Mouse (Mus musculus) liver, embryonic 12.5 days (tissue): ENCODE results near the gene Brinp2. TPM values are rescaled to one million over a fixed set of nuclear protein-coding genes. Genes with fewer than 3 reads are reported as not detected.

ENCODE experiments used
- ATAC-seq: fragments of 200-750 bp; cut with Nextera tagmentation; 2 replicates; pipeline ENCODE4 v1.8.0; 2017; ENCODE audit warnings: moderate number of reproducible peaks, mild to moderate bottlenecking, moderate library complexity
- H3K27ac ChIP-seq: fragments of 300-500 bp; sonication (generic); 2 replicates; pipeline ENCODE4 v1.5.1; 2016; ENCODE audit warnings: mild to moderate bottlenecking
- H3K27me3 ChIP-seq: fragments of 300-500 bp; sonication (generic); replicated peaks from 2 replicates; pipeline ENCODE4 v1.6.1; 2016; ENCODE audit warnings: mild to moderate bottlenecking, moderate library complexity
- H3K36me3 ChIP-seq: fragments of 300-500 bp; sonication (generic); 2 replicates; pipeline ENCODE4 v1.6.1; 2016; ENCODE audit warnings: mild to moderate bottlenecking, moderate library complexity
- H3K4me1 ChIP-seq: fragments of 300-500 bp; sonication (generic); 2 replicates; pipeline ENCODE4 v1.6.1; 2016
- H3K4me2 ChIP-seq: fragments of 300-500 bp; sonication (generic); 2 replicates; pipeline ENCODE4 v1.6.1; 2016; ENCODE audit warnings: mild to moderate bottlenecking, moderate library complexity
- H3K4me3 ChIP-seq: fragments of 300-500 bp; sonication (generic); 2 replicates; pipeline ENCODE4 v1.5.1; 2016; ENCODE audit warnings: mild to moderate bottlenecking, moderate library complexity
- H3K9ac ChIP-seq: fragments of 300-500 bp; sonication (generic); 2 replicates; pipeline ENCODE4 v1.6.1; 2016; ENCODE audit warnings: mild to moderate bottlenecking, moderate library complexity
- H3K9me3 ChIP-seq: fragments of 300-500 bp; sonication (generic); replicated peaks from 2 replicates; pipeline ENCODE4 v1.6.1; 2016; ENCODE audit warnings: mild to moderate bottlenecking, moderate library complexity
- WGBS: fragments of 180-500 bp; shearing (Covaris S2); methylation state at CpG from one replicate; pipeline ENCODE4 v1.1.7; 2016; ENCODE audit not compliant: insufficient replicate concordance; 5-methylcytosine and 5-hydroxymethylcytosine counted together
- polyA plus RNA-seq: library from polyadenylated mRNA; unstranded; fragments of >200 nt; fragmentation: Nextera tagmentation; extraction: Ambion mirVana; gene quantifications from 2 replicates; pipeline ENCODE4 v1.2.1, GENCODE M21; 2016

Gene Brinp2
- polyA plus RNA-seq: 0.07 and 0.20 TPM in 2 replicates

DNA sequence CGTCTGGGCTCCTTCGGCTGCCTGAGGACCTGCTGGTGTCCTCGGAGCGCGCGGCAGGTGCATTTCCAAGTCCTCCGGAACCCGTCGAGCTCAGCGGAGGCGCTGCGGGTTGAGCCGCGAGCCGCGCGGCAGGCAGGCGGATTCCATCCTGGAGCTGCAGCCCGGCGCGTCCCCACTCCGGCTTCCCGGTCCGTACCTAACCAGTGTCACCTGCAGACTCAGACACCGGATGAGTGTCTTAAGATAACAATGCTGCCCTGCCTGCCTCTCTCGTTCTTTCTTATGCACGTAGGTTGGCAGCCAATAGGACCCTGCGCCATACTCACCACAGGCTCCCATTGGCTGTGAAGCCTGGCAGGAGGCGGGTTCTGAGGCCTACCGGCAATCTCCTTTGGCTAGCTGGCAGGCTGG is at the start of gene Brinp2:
Brinp2 (minus strand) TSS at position 276 of the 411 bp plus-strand sequence.
- peak within 1 kb of the TSS; percentile 44 for H3K4me3 ChIP-seq
- no peaks in the 10 kb centered on the region for H3K4me1 ChIP-seq
- H3K36me3 ChIP-seq: no peaks in the 10 kb centered on the region
- H3K4me2 ChIP-seq: peak within 1 kb of the TSS; percentile 60
- peaks cover 47% of the 10 kb centered on the region for H3K27me3 ChIP-seq
- 2% methylated on average over 30 of the region's 30 CpGs for WGBS
- H3K9ac ChIP-seq: no peak within 1 kb of the TSS
- peak; percentile 65 for ATAC-seq
- H3K9me3 ChIP-seq: no peaks in the 10 kb centered on the region
- no peak within 1 kb of the TSS for H3K27ac ChIP-seq

DNA sequence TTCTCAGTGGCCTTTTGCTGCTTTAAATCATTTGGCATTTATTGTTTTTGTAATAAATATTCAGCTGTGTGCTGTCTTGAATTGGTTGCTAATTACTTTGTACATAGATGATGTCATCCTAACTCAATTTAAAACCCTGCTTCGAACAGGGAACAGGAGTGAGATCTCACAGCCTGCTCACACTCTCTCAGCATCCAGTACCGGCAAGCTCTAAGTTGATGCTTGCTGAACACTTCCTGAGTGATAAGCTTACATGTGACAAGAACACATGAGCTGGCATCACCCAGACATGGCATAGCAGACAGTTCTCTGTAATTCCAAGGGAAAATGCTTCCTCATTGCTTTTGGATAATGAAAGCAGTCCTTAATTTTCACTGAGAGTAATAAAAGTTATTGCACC is 44.8 kb upstream of the Brinp2 start:
- WGBS: 74% methylated on average over 2 of the region's 2 CpGs
- Histone ChIP-seq H3K4me3 (no peak overlapping the region), H3K27ac (no peak overlapping the region), H3K9me3 (no peaks in the 10 kb centered on the region), H3K4me2 (no peak overlapping the region), H3K36me3 (no peaks in the 10 kb centered on the region), H3K4me1 (no peaks in the 10 kb centered on the region), H3K27me3 (no peaks in the 10 kb centered on the region), H3K9ac (no peak overlapping the region)
- ATAC-seq: no peak

DNA sequence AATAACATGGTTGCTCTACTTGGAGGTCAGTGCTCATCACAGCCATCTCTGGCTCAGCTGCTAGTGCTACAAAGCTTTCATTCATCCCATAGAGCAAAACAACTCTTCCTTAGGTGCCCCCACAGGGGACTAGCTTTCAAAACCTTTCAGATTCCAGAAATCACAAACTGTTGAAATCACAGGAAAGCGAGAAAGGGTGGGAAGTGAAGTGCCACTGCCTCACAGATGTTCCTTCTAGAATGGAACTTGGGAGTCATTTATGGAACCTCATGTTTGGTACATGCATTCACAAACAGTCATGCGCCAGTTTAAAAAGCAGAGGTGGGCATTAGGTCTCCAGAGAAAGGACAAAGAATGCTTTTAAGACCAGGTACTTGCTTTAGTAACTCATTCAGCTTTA is 40.9 kb upstream of the Brinp2 start:
- Histone ChIP-seq H3K9me3 (no peaks in the 10 kb centered on the region), H3K4me2 (no peak overlapping the region), H3K4me3 (no peak overlapping the region), H3K4me1 (no peaks in the 10 kb centered on the region), H3K27ac (no peak overlapping the region), H3K9ac (no peak overlapping the region), H3K36me3 (no peaks in the 10 kb centered on the region), H3K27me3 (no peaks in the 10 kb centered on the region)
- WGBS: 56% methylated on average over 2 of the region's 2 CpGs
- ATAC-seq: no peak

DNA sequence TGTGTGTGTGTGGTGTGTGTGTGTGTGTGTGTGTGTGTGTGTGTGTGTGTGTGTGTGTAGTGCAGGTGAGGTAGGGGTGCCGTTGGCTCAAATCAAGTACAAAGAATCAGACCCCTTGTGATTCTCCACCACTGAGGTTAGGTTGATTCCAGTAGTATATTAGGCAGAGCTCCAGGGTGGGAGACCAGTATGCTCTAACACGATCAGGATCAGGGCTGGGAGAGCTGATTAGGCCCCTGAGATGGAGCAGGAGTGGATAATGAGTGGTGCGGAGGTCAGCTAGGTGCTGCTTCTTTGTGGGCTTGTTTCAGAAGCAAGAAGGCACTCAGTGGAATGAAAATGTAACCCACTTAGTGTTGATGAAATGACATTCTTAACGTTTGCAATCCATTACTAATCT is 34.6 kb upstream of the Brinp2 start:
- Histone ChIP-seq H3K4me2 (no peak overlapping the region), H3K36me3 (no peaks in the 10 kb centered on the region), H3K27me3 (no peaks in the 10 kb centered on the region), H3K4me3 (no peak overlapping the region), H3K4me1 (no peaks in the 10 kb centered on the region), H3K9ac (no peak overlapping the region), H3K27ac (no peak overlapping the region), H3K9me3 (no peaks in the 10 kb centered on the region)
- WGBS: 58% methylated on average over 3 of the region's 4 CpGs
- ATAC-seq: no peak

DNA sequence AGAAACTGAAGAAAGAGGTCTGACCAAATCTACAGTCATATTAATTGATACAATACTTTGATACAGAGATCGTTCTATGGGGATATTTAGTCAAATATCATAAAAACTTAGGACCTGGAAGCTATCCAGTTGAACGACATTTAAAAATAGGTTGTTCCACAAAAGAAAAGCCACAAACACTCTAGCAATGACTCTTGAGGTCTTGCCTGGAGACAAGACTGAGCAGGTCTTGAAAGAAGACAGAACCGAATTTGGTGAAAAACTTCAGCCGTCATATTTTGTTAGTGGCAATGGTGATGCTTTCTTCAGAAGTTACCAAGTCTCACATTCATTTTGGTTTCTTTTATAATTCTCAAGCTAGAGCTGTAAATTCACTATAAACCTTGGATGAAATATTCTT is 32.9 kb upstream of the Brinp2 start:
- no peaks in the 10 kb centered on the region for H3K27me3 ChIP-seq
- no peak overlapping the region for H3K27ac ChIP-seq
- 69% methylated on average over 4 of the region's 4 CpGs for WGBS
- no peaks in the 10 kb centered on the region for H3K9me3 ChIP-seq
- H3K4me3 ChIP-seq: no peak overlapping the region
- H3K4me2 ChIP-seq: no peak overlapping the region
- H3K36me3 ChIP-seq: no peaks in the 10 kb centered on the region
- ATAC-seq: no peak
- no peak overlapping the region for H3K9ac ChIP-seq
- no peaks in the 10 kb centered on the region for H3K4me1 ChIP-seq

DNA sequence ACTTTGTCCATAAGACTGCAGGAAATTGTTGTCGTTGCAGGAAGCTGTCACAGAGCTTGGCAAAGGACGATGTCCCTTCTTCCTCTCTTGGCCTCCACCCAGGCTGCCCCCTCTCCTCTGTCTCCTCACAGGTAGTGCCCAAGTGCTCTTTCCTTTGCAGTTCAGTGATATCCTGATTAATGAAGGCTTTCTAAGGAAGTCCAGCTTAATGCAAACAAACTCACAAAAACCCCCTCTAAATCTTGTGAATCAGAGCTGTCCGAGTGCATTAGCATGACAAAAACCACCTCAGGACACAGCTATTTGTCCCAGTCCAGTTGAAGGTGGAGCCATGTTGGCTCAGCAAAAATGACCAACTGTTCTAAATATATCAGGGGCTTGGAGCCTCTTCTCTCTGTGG is 30.7 kb upstream of the Brinp2 start:
- H3K9me3 ChIP-seq: no peaks in the 10 kb centered on the region
- WGBS: 29% methylated on average over 3 of the region's 3 CpGs
- no peaks in the 10 kb centered on the region for H3K27me3 ChIP-seq
- H3K4me2 ChIP-seq: no peak overlapping the region
- no peak overlapping the region for H3K9ac ChIP-seq
- no peak overlapping the region for H3K27ac ChIP-seq
- H3K36me3 ChIP-seq: no peaks in the 10 kb centered on the region
- H3K4me1 ChIP-seq: no peaks in the 10 kb centered on the region
- no peak for ATAC-seq
- no peak overlapping the region for H3K4me3 ChIP-seq

DNA sequence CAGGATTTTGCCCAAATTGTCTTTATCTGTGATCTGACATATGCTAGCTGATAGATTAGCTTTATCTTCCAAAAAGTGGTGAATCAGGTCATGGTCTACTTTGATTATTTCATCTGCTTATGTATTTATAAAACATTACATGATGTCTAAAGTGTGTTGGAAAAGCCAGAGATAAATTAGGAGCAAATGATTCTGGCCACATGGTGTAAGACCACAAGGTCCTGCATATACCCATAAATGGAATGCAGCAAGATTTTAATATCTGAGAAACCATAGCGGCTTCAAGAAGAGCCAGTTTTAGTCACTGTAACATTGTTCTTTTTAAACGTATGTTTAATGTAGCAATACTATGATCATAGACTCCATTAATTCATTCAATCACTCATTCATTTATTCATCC is 29.2 kb upstream of the Brinp2 start:
- no peaks in the 10 kb centered on the region for H3K4me1 ChIP-seq
- no peak overlapping the region for H3K27ac ChIP-seq
- no peak for ATAC-seq
- H3K36me3 ChIP-seq: no peaks in the 10 kb centered on the region
- WGBS: 80% methylated on average over 2 of the region's 2 CpGs
- H3K4me2 ChIP-seq: no peak overlapping the region
- no peak overlapping the region for H3K9ac ChIP-seq
- H3K4me3 ChIP-seq: no peak overlapping the region
- no peaks in the 10 kb centered on the region for H3K27me3 ChIP-seq
- no peaks in the 10 kb centered on the region for H3K9me3 ChIP-seq

DNA sequence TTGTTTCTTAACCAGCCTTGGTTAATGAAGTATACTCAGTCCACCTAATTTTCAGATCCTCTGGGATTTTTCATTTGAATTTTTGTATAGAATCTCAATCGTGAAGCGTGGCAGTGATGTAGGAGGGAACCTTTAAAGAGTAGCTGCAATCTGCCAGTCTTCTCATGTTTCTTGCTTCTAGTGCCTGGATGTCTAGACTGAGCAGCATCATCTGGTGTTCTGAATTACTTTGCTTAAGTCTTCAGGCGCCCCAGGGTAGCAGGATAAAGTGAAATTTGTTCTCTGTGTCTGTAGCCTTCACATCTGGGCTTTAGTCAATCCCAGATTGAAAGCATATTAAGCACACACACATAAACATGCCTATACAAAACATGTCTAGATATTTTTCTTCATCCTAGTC is 27.1 kb upstream of the Brinp2 start:
- H3K9ac ChIP-seq: no peak overlapping the region
- no peak overlapping the region for H3K27ac ChIP-seq
- no peak for ATAC-seq
- no peak overlapping the region for H3K4me3 ChIP-seq
- H3K4me1 ChIP-seq: no peaks in the 10 kb centered on the region
- H3K36me3 ChIP-seq: no peaks in the 10 kb centered on the region
- no peak overlapping the region for H3K4me2 ChIP-seq
- WGBS: 60% methylated on average over 3 of the region's 3 CpGs
- H3K27me3 ChIP-seq: no peaks in the 10 kb centered on the region
- H3K9me3 ChIP-seq: no peaks in the 10 kb centered on the region

DNA sequence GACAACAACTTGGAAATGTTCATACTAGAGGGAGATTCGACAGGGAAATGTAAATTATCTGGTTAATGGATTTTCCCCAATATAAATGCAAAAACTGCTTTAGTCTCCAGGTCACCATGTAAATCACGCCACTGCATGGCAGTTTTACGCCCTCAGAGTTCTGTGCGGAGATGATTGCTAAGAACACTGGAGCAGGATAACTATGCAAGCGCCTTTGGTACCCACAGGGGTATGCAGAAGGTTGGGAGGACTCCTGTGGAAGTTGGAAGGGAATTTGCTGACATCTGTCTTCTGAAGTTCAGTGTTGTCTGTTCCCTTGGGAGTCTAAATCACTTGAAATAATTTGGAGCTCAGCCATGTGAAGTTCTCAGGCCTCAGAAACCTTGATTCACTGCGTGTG is 26.2 kb upstream of the Brinp2 start:
- Histone ChIP-seq H3K9me3 (no peaks in the 10 kb centered on the region), H3K27me3 (no peaks in the 10 kb centered on the region), H3K4me3 (no peak overlapping the region), H3K4me2 (no peak overlapping the region), H3K36me3 (no peaks in the 10 kb centered on the region), H3K9ac (no peak overlapping the region), H3K27ac (no peak overlapping the region), H3K4me1 (no peaks in the 10 kb centered on the region)
- ATAC-seq: no peak
- WGBS: 59% methylated on average over 6 of the region's 6 CpGs

DNA sequence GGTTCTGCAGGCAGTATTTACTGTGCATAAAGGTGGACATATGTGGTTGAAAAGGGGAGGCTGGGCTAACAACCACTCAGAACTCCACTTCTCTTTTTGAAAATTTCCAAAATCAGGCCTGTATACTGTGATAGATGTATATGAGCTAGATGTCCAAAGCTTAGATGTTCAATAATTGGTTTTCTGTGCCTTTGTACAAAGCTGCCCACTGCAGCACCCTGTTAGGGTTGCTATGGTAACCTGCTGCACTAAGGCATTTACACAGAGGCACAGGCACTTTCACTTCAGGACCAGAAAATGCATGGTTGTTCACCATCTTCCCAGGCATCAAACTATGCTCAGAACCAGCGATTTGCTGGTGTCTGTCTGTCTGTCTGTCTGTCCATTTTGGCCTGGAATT is 8.3 kb upstream of the Brinp2 start:
- Histone ChIP-seq H3K4me1 (no peaks in the 10 kb centered on the region), H3K9ac (no peak overlapping the region), H3K27me3 (peaks cover 16% of the 10 kb centered on the region), H3K4me3 (no peak overlapping the region), H3K27ac (no peak overlapping the region), H3K4me2 (no peak overlapping the region), H3K36me3 (no peaks in the 10 kb centered on the region), H3K9me3 (no peaks in the 10 kb centered on the region)
- no peak for ATAC-seq
- 38% methylated on average over 1 of the region's 1 CpGs for WGBS

DNA sequence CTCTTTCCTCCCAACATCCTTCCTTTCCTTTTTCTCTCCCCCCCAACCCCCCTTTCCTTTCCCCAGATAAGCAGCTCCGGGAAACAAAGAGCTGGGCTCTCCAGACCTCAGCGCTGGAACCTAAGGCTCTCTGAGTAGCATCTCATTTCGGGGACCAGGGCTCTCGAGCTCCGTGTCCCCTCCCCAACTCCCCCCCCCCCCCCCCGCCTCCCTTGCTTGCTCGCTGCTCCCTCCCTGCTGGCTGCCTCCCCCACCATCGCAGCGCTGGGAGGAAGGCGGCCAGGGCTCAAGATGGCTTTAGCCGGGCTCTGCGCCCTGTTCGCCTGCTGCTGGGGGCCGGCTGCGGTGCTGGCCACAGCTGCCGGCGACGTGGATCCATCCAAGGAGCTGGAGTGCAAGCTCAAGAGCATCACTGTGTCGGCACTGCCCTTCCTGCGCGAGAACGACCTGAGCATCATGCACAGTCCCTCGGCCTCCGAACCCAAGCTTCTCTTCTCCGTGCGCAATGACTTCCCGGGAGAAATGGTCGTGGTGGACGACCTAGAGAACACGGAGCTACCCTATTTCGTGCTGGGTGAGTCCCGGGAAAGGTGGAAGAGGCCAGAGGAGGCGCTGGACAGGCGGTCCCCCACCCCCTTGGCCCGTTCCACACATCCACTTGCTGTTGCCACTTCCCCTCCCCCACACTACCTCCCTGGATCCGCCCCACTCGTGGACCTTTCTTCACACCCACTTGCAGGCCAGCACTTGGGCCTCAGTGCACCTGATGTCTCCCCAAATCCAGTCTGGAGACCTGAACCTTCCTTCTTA is 6.4 kb upstream of the Brinp2 start:
- no peaks in the 10 kb centered on the region for H3K36me3 ChIP-seq
- H3K9ac ChIP-seq: no peak overlapping the region
- H3K4me2 ChIP-seq: peak overlapping the region; percentile 44
- no peak for ATAC-seq
- H3K27me3 ChIP-seq: peaks cover 19% of the 10 kb centered on the region
- WGBS: 6% methylated on average over 33 of the region's 37 CpGs
- peak overlapping the region; percentile 32 for H3K4me3 ChIP-seq
- no peak overlapping the region for H3K27ac ChIP-seq
- no peaks in the 10 kb centered on the region for H3K9me3 ChIP-seq
- no peaks in the 10 kb centered on the region for H3K4me1 ChIP-seq

DNA sequence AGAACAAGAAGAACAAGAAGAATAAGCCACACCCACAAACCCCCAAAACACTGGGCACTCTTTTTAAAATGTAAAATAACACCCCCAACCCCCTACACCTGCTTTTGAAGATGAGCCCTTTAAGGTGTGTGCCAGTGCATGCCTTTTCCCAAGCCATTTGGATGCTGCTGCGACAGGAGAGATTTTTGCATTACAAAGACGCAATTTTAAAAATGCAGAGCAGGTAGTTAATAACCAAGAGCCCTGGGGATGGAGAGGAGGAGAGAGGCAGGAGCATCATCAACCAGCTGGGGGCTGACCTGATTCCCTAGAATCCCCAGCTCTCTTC is 5.8 kb upstream of the Brinp2 start, which contains the start of gene Astn1:
Astn1 (plus strand) TSS at position 310 of the 328 bp plus-strand sequence.
- H3K36me3 ChIP-seq: no peaks in the 10 kb centered on the region
- no peaks in the 10 kb centered on the region for H3K4me1 ChIP-seq
- H3K27me3 ChIP-seq: peaks cover 25% of the 10 kb centered on the region
- peak within 1 kb of the TSS; percentile 32 for H3K4me3 ChIP-seq
- 0% methylated on average over 2 of the region's 2 CpGs for WGBS
- no peaks in the 10 kb centered on the region for H3K9me3 ChIP-seq
- peak within 1 kb of the TSS; percentile 44 for H3K4me2 ChIP-seq
- no peak for ATAC-seq
- H3K9ac ChIP-seq: no peak within 1 kb of the TSS
- H3K27ac ChIP-seq: no peak within 1 kb of the TSS
